Mouse (Mus musculus) embryonic facial prominence, embryonic 15.5 days (tissue): ENCODE data around the gene Usp47. TPM values are rescaled to one million over a fixed set of nuclear protein-coding genes. Genes with fewer than 3 reads are reported as not detected.

Source experiments
- ATAC-seq: fragments of 200-750 bp; cut with Nextera tagmentation; 2 replicates; pipeline ENCODE4 v1.8.0; 2017; ENCODE audit warnings: low read depth, moderate TSS enrichment; ENCODE audit not compliant: insufficient number of reproducible peaks, low FRiP score, low TSS enrichment
- H3K27ac ChIP-seq: fragments of 300-500 bp; sonication (generic); replicated peaks from 2 replicates; pipeline ENCODE4 v1.5.1; 2015; ENCODE audit warnings: mild to moderate bottlenecking, inconsistent platforms
- H3K27me3 ChIP-seq: fragments of 300-500 bp; sonication (generic); 2 replicates; pipeline ENCODE4 v1.6.1; 2015; ENCODE audit warnings: inconsistent platforms
- H3K36me3 ChIP-seq: fragments of 300-500 bp; sonication (generic); 2 replicates; pipeline ENCODE4 v1.6.1; 2015; ENCODE audit warnings: mild to moderate bottlenecking, inconsistent platforms
- H3K4me1 ChIP-seq: fragments of 300-500 bp; sonication (generic); 2 replicates; pipeline ENCODE4 v1.6.1; 2015; ENCODE audit warnings: inconsistent platforms
- H3K4me2 ChIP-seq: fragments of 300-500 bp; sonication (generic); replicated peaks from 2 replicates; pipeline ENCODE4 v1.6.1; 2015; ENCODE audit warnings: mild to moderate bottlenecking, inconsistent platforms
- H3K4me3 ChIP-seq: fragments of 300-500 bp; sonication (generic); replicated peaks from 2 replicates; pipeline ENCODE4 v1.5.1; 2015; ENCODE audit warnings: mild to moderate bottlenecking, inconsistent platforms
- H3K9ac ChIP-seq: fragments of 300-500 bp; sonication (generic); 2 replicates; pipeline ENCODE4 v1.6.1; 2015; ENCODE audit warnings: inconsistent platforms
- H3K9me3 ChIP-seq: fragments of 300-500 bp; sonication (generic); replicated peaks from 2 replicates; pipeline ENCODE4 v1.6.1; 2016; ENCODE audit warnings: inconsistent platforms
- WGBS: fragments of 180-500 bp; shearing (Covaris S2); methylation state at CpG from one replicate; pipeline ENCODE4 v1.1.7; 2015; 5-methylcytosine and 5-hydroxymethylcytosine counted together
- polyA plus RNA-seq: library from polyadenylated mRNA; unstranded; fragments of >200 nt; fragmentation: Nextera tagmentation; extraction: Ambion mirVana; gene quantifications from 2 replicates; pipeline ENCODE4 v1.2.1, GENCODE M21; 2015

The Usp47 gene
- polyA plus RNA-seq, 1 experiment from 2014 or later, result 60.3 TPM

GRCm38 (mm10) chr7:112123612-112124011 is 100.3 kb downstream of the Usp47 start:
- 0 out of 2 replicates have a peak, but pooled peaks cover 3% of the 10 kb centered on the region for H3K36me3 ChIP-seq
- ATAC-seq, result no peak
- no peaks in the 10 kb centered on the region for H3K9me3 ChIP-seq
- no peaks in the 10 kb centered on the region for H3K27me3 ChIP-seq
- no peak overlapping the region for H3K9ac ChIP-seq
- H3K4me2 ChIP-seq, result no peak overlapping the region
- 91% methylated on average over 5 of the region's 5 CpGs for WGBS
- H3K4me1 ChIP-seq, result peaks cover 32% of the 10 kb centered on the region
- no peak overlapping the region for H3K4me3 ChIP-seq
- no peak overlapping the region for H3K27ac ChIP-seq

GRCm38 (mm10) chr7:112125625-112126260 is 102.4 kb downstream of the Usp47 start:
- H3K4me1 ChIP-seq, result peaks cover 42% of the 10 kb centered on the region
- 81% methylated on average over 7 of the region's 7 CpGs for WGBS

GRCm38 (mm10) chr7:112127085-112127637 is 103.9 kb downstream of the Usp47 start:
- ATAC-seq, result no peak
- Histone ChIP-seq H3K4me3 (no peak overlapping the region), H3K9ac (no peak overlapping the region), H3K9me3 (no peaks in the 10 kb centered on the region), H3K27me3 (no peaks in the 10 kb centered on the region), H3K4me2 (no peak overlapping the region), H3K36me3 (no peaks in the 10 kb centered on the region), H3K27ac (no peak overlapping the region), H3K4me1 (peaks cover 38% of the 10 kb centered on the region)
- WGBS, result 81% methylated on average over 5 of the region's 5 CpGs

More at GRCm38 (mm10) chr7:112125625-112126260, 102.4 kb downstream of the Usp47 start:
- ATAC-seq, result no peak
- Histone ChIP-seq H3K4me2 (no peak overlapping the region), H3K4me3 (no peak overlapping the region), H3K9ac (no peak overlapping the region), H3K9me3 (no peaks in the 10 kb centered on the region), H3K27me3 (no peaks in the 10 kb centered on the region), H3K27ac (no peak overlapping the region), H3K36me3 (no peaks in the 10 kb centered on the region)

- Histone ChIP-seq H3K9ac (no peak overlapping the region), H3K9me3 (no peaks in the 10 kb centered on the region), H3K27me3 (no peaks in the 10 kb centered on the region), H3K4me3 (no peak overlapping the region), H3K4me1 (peaks cover 39% of the 10 kb centered on the region), H3K4me2 (no peak overlapping the region), H3K27ac (no peak overlapping the region), H3K36me3 (no peaks in the 10 kb centered on the region)
- no peak; the same call in 1 of the 2 replicates for ATAC-seq
- WGBS, result 79% methylated on average over 4 of the region's 4 CpGs
Observed at GRCm38 (mm10) chr7:112127954-112128353, 104.7 kb downstream of the Usp47 start.

GRCm38 (mm10) chr7:112128810-112129209 is 105.5 kb downstream of the Usp47 start:
- peaks cover 41% of the 10 kb centered on the region for H3K4me1 ChIP-seq
- no peak overlapping the region for H3K4me3 ChIP-seq
- H3K36me3 ChIP-seq, result no peaks in the 10 kb centered on the region
- no peak overlapping the region for H3K4me2 ChIP-seq
- H3K9ac ChIP-seq, result no peak overlapping the region
- ATAC-seq, result 0 out of 2 replicates have a peak, but pooled peaks have one; percentile 11
- H3K27ac ChIP-seq, result no peak overlapping the region
- H3K27me3 ChIP-seq, result no peaks in the 10 kb centered on the region
- WGBS, result 48% methylated on average over 4 of the region's 4 CpGs
- H3K9me3 ChIP-seq, result no peaks in the 10 kb centered on the region

GRCm38 (mm10) chr7:112129851-112130250 is 106.5 kb downstream of the Usp47 start:
- 73% methylated on average over 6 of the region's 6 CpGs for WGBS
- ATAC-seq, result no peak
- H3K4me1 ChIP-seq, result peaks cover 41% of the 10 kb centered on the region
- no peak overlapping the region for H3K27ac ChIP-seq
- no peaks in the 10 kb centered on the region for H3K9me3 ChIP-seq
- H3K4me2 ChIP-seq, result no peak overlapping the region
- no peak overlapping the region for H3K9ac ChIP-seq
- H3K4me3 ChIP-seq, result no peak overlapping the region
- no peaks in the 10 kb centered on the region for H3K27me3 ChIP-seq
- no peaks in the 10 kb centered on the region for H3K36me3 ChIP-seq

- Histone ChIP-seq H3K4me1 (peaks cover 39% of the 10 kb centered on the region), H3K4me2 (no peak overlapping the region), H3K27ac (no peak overlapping the region; the same call in 1 of the 2 replicates), H3K9me3 (no peaks in the 10 kb centered on the region), H3K9ac (no peak overlapping the region), H3K36me3 (no peaks in the 10 kb centered on the region), H3K27me3 (no peaks in the 10 kb centered on the region), H3K4me3 (no peak overlapping the region)
- ATAC-seq, result no peak
- WGBS, result 94% methylated on average over 3 of the region's 3 CpGs
Observed at GRCm38 (mm10) chr7:112130660-112131059, 107.4 kb downstream of the Usp47 start.

GRCm38 (mm10) chr7:112132005-112132404 is 108.7 kb downstream of the Usp47 start:
- Histone ChIP-seq H3K36me3 (no peaks in the 10 kb centered on the region), H3K4me3 (no peak overlapping the region), H3K4me1 (peaks cover 37% of the 10 kb centered on the region), H3K9me3 (no peaks in the 10 kb centered on the region), H3K9ac (no peak overlapping the region), H3K4me2 (no peak overlapping the region), H3K27me3 (no peaks in the 10 kb centered on the region), H3K27ac (peak overlapping the region; percentile 77)
- ATAC-seq, result 0 out of 2 replicates have a peak, but pooled peaks have one; percentile 12
- 26% methylated on average over 6 of the region's 6 CpGs for WGBS

- Histone ChIP-seq H3K27me3 (no peaks in the 10 kb centered on the region), H3K4me1 (peaks cover 37% of the 10 kb centered on the region), H3K27ac (no peak overlapping the region), H3K4me2 (no peak overlapping the region), H3K9me3 (no peaks in the 10 kb centered on the region), H3K36me3 (no peaks in the 10 kb centered on the region), H3K4me3 (no peak overlapping the region), H3K9ac (no peak overlapping the region)
- 88% methylated on average over 5 of the region's 5 CpGs for WGBS
- ATAC-seq, result no peak
Observed at GRCm38 (mm10) chr7:112133277-112133676, 110.0 kb downstream of the Usp47 start.

- no peaks in the 10 kb centered on the region for H3K27me3 ChIP-seq
- H3K4me2 ChIP-seq, result no peak overlapping the region
- H3K27ac ChIP-seq, result no peak overlapping the region
- 81% methylated on average over 4 of the region's 4 CpGs for WGBS
- no peaks in the 10 kb centered on the region for H3K9me3 ChIP-seq
- ATAC-seq, result no peak
- no peak overlapping the region for H3K9ac ChIP-seq
- H3K4me3 ChIP-seq, result no peak overlapping the region
- H3K4me1 ChIP-seq, result peaks cover 32% of the 10 kb centered on the region
- H3K36me3 ChIP-seq, result peaks cover 1% of the 10 kb centered on the region; the same call in 1 of the 2 replicates
Observed at GRCm38 (mm10) chr7:112135161-112135560, 111.9 kb downstream of the Usp47 start.

GRCm38 (mm10) chr7:112136537-112136936 is 113.2 kb downstream of the Usp47 start:
- Histone ChIP-seq H3K9ac (no peak overlapping the region), H3K4me2 (no peak overlapping the region), H3K27me3 (no peaks in the 10 kb centered on the region), H3K4me3 (no peak overlapping the region), H3K9me3 (no peaks in the 10 kb centered on the region), H3K4me1 (peaks cover 21% of the 10 kb centered on the region), H3K36me3 (peaks cover 2% of the 10 kb centered on the region; the same call in 1 of the 2 replicates), H3K27ac (no peak overlapping the region)
- 83% methylated on average over 5 of the region's 5 CpGs for WGBS
- no peak for ATAC-seq

GRCm38 (mm10) chr7:112138168-112138508 is 114.8 kb downstream of the Usp47 start:
- H3K4me2 ChIP-seq, result no peak overlapping the region
- H3K27ac ChIP-seq, result no peak overlapping the region
- H3K27me3 ChIP-seq, result no peaks in the 10 kb centered on the region
- H3K9me3 ChIP-seq, result no peaks in the 10 kb centered on the region
- no peak overlapping the region for H3K4me3 ChIP-seq
- H3K9ac ChIP-seq, result no peak overlapping the region
- peaks cover 2% of the 10 kb centered on the region; the same call in 1 of the 2 replicates for H3K36me3 ChIP-seq
- WGBS, result 58% methylated on average over 7 of the region's 7 CpGs
- no peak for ATAC-seq
- H3K4me1 ChIP-seq, result peaks cover 22% of the 10 kb centered on the region
